12 mouse cellular contexts compared by ENCODE assay signal in the genomic region with DNA sequence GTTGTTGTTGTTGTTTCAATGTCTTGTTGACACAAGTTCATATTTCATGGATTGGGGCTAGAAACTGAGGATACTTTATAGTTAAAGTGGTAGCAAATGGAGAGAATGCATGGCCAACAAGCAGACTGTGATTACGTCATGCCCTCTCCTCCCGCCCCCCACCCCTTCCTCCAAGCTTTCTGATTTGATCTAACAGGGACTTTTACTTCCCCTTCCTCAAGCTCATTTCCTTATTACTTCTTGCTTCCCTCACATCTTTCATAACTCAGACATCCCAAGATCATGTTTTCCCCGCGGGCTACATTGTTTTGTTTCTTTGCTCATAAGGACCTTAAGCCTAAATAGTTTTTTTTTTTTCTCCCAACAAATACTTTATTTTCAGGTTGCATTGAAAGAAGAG.
"Had no signal": no experiment of that assay in that cellular context is flagged by ENCODE, and none has a peak within 500 bp of the region (broad histone marks: within the 10 kb centered on the region; RNA-seq: fewer than 3 reads in every experiment).

No protein-coding gene starts in this region.

- H3K4me1 ChIP-seq: liver, embryonic 13.5 days had no signal

- DNase-seq: kidney, adult 2 months; kidney, postnatal 25 days; layer of hippocampus, postnatal 36 days; liver, embryonic 13.5 days; lung, adult 2 months; thymus, adult 18-20 months; thymus, postnatal 36 days had no signal

- H3K4me3 ChIP-seq: left cerebral cortex, adult 2 months; liver, embryonic 13.5 days; midbrain, embryonic 12.5 days had no signal

- H3K27ac ChIP-seq: kidney, postnatal 0 days; left cerebral cortex, adult 2 months; liver, embryonic 13.5 days; midbrain, embryonic 12.5 days had no signal

- ATAC-seq: lung, postnatal 0 days; midbrain, embryonic 16.5 days had no signal

- H3K27me3 ChIP-seq: liver, embryonic 13.5 days; midbrain, embryonic 12.5 days had no signal

- H3K9ac ChIP-seq: liver, embryonic 13.5 days; midbrain, embryonic 12.5 days had no signal

- H3K4me2 ChIP-seq: liver, embryonic 13.5 days; midbrain, embryonic 12.5 days had no signal

- H3K9me3 ChIP-seq: liver, embryonic 13.5 days; midbrain, embryonic 12.5 days had no signal

- H3K36me3 ChIP-seq: liver, embryonic 13.5 days; midbrain, embryonic 12.5 days had no signal
